Mouse (Mus musculus) gastrocnemius, adult 2 months (tissue): ENCODE results near the gene Phldb2. TPM values are rescaled to one million over a fixed set of nuclear protein-coding genes. Genes with fewer than 3 reads are reported as not detected.

Source experiments
- DNase-seq: peaks from one replicate; pipeline ENCODE4 v3.0.0; 2022
- H3K27ac ChIP-seq: fragments of 200-600 bp; 2 replicates; pipeline ENCODE4 v1.8.1; 2022; ENCODE audit warnings: mild to moderate bottlenecking
- H3K4me3 ChIP-seq: fragments of 200-600 bp; 2 replicates; pipeline ENCODE4 v1.8.1; 2022; ENCODE audit warnings: mild to moderate bottlenecking, moderate library complexity
- CTCF ChIP-seq: fragments of 200-600 bp; IDR thresholded peaks from 2 replicates; pipeline ENCODE4 v1.8.1; 2022; ENCODE audit warnings: antibody characterized with exemption, mild to moderate bottlenecking, moderate library complexity
- intact Hi-C: fragments of 180-260 bp; cut with DNase I; formaldehyde crosslinking; loops from one replicate; pipeline ENCODE4 v1.15.1; 2025
- total RNA-seq, 2 experiments: library from RNA; stranded (reverse); gene quantifications; 2 replicates each; pipeline ENCODE4 v1.2.3; 2021

Gene Phldb2
- total RNA-seq, 2 experiments from 2014 or later: 5.2 to 6.8 TPM

DNA sequence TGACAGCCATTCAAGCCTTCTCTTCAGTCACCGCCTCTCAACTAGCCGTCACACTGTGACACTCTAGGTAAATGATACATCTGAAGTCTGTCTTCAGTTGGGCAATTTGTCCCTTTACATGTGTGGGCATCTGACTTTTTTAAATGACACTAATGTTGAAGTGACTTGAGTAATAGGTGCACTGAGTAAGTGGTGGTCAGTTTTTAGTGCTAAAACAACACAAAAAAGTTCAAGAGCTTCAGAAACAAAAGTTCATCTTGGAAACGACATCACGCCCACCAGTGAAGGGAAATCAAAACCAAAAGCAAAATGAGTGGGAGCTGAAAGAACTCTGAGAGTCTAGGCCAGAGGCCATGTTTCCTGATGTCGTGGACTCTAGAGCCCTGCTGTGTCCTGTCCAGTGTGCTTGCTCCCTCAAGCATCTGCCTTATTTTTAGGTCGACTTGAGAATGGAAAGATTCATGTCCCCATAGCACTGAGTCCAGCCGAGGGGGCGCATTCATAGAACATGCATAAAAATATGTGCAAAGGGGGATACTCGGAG lies 194.6 kb downstream of the Phldb2 start:
- H3K27ac ChIP-seq: peak overlapping the region; percentile 67

DNA sequence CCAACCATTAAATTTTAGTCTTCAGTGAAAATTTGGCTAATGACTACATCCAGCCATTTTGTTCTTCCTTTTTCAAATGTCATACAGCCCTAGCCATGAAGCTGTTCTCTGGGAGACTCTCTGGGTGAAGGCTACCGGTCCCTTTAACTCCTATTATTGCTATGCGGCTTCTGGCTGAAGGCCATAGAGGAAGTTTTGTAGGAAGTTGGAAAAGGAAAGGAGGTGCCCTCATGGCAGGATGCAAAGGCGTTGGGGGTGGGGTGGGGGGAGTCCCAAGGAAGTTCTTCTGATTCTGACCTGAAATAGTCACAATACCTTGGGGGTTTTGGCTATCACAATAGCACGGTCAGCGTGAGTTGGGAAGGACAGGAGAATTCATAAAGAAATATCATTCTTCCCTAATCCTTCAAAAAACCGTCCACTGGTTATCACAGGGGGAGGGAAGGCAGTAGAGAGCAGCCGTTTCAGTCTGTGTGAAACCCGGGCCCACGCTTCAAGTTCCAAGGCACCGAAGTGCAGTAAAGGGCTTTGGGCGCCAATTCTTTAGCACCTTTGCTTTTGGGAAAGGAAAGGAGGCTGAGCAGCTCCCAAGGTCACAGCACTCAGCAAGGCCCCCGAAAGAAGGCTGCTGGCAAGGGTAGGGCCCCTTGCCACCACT lies 195.8 kb downstream of the Phldb2 start:
- Histone ChIP-seq H3K27ac (peak overlapping the region; percentile 71), H3K4me3 (peak overlapping the region; percentile 31)
- no peak for TF ChIP-seq CTCF
- DNase-seq: peak; percentile 37
- intact Hi-C loops: loop anchor here (5.0 to 10.0 kb wide), 4 partner anchors 60 to 265 kb away; no protein-coding TSS in a partner anchor

More for the DNA sequence above, 194.6 kb downstream of the Phldb2 start:
- intact Hi-C loops: loop anchor here (5.0 to 10.0 kb wide), 4 partner anchors 59 to 264 kb away; no protein-coding TSS in a partner anchor
- H3K4me3 ChIP-seq: no peak overlapping the region
- no peak for TF ChIP-seq CTCF
- DNase-seq: no peak

DNA sequence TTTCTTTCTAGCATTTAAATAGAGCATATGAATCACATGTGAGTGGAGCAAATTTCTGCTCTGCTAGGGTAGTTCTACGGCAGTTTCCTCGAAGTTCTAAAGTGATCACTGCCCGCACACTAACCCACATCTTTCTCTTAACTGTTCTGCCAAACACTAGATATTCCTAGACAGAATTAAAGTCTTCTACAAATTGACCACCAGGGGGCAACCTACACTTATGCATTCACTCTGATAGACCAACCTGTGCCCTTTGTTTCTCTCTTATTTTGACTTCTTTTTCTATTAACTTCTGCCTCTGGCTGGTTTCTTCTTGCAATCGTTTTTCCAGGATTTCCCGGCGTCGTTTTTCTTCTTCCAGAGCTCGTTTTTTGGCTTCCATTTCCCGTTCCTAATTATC lies 196.5 kb downstream of the Phldb2 start:
- H3K4me3 ChIP-seq: peak overlapping the region; percentile 4
- DNase-seq: peak; percentile 21

DNA sequence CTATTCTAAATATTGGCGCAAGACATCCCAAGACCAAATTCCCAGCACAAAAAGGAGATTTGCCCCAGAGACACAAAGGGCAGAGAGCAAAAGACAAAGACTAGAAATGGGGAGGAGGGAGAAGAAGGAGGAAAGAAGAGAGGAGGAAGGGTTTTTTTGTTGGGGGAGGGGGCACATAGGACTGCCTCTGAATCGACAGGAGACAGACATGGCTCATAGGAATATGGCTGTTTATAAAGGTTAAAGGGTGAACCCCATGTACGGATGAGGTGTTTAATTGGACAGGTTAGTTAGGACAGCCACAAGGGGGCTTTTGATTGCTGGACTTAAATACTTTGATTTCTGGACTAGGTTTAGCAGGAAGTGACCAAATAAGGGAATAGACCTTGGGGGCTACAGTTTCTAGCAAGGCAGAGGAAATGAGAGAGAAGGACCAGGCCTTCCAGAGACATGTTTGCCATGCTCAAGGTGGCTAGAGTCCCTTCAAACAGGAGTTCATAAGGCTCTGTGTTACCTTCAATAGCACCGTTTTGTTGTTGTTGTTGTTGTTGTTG lies 209.7 kb downstream of the Phldb2 start:
- H3K4me3 ChIP-seq: no peak overlapping the region
- intact Hi-C loops: no loop called here

More for the DNA sequence above, 196.5 kb downstream of the Phldb2 start:
- peak overlapping the region; percentile 71 for H3K27ac ChIP-seq
- TF ChIP-seq CTCF: peak; percentile 88
- intact Hi-C loops: loop anchor here (5.0 to 10.0 kb wide), 4 partner anchors 60 to 265 kb away; no protein-coding TSS in a partner anchor

DNA sequence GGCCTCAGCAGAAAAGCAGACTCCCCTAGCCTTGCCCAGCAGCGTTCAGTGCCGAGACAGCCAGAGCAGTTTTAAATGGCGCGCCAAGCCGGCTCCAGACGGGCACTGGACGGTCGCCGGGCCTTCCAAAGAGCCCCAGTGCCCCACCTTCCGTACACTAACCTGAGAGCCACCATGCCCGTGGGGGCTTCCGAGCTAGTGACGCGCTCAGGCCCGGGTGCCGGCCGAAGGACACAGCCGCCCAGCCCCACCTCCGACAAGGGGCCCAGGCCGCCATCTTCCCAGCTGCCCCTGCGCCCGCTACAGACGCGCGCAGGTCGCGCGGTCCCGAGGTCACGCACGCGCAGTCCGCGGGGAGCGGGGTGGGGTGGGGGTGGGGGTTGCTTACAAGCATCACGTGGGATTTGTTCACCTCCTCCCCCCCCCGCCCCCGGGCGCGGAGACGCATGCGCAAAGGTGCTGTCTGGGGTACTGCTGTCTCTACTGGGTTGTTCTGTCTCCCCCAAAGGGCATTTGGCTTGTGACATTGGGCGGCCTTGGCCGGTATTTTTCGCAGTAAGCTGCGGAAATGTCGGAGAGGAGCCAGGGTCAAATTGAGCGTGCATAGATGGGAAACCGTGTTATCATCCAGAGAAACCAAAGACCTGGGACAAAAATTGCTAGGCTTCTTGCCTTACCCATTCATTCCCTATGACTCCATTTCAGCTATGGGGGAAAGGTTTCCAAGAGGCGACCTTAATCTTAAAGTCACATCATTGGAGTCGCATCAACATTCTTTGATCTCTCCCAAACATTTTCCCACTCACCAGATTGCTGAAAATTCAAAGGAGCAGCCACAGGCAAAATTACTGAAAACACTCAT lies 210.6 kb downstream of the Phldb2 start, which contains the start of gene Abhd10:
Gene Abhd10 (minus strand): TSS at position 341 of the 862 bp plus-strand sequence.
- intact Hi-C loops: no loop called here
- H3K4me3 ChIP-seq: peak within 1 kb of the TSS; percentile 95
- no peak for TF ChIP-seq CTCF
- DNase-seq: peak; percentile 97
- peak within 1 kb of the TSS; percentile 95 for H3K27ac ChIP-seq

More for the DNA sequence above, 209.7 kb downstream of the Phldb2 start:
- TF ChIP-seq CTCF: no peak
- peak overlapping the region; percentile 95; the same call in 1 of the 2 replicates for H3K27ac ChIP-seq
- no peak for DNase-seq

DNA sequence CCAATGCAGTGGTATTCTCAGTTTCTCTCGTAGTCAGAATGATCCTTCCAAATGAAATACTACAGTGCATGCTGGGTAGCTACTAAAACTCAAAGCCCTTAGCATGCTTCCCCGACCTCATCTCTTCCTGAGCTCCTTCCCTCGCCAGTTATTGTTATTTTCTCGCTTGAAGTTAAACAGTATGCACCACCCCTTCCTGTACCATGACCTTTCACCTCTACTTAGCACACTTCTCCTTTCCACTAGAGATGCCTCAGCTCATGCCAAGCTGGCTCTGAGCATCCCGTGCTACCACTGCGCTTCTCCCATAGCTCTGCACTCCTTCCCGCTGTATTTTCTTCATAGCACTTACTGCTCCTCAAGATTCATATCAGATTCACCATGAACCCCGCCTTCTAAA lies 215.5 kb downstream of the Phldb2 start:
- H3K27ac ChIP-seq: no peak overlapping the region
- intact Hi-C loops: no loop called here
- DNase-seq: no peak
- no peak overlapping the region for H3K4me3 ChIP-seq
- TF ChIP-seq CTCF: no peak

DNA sequence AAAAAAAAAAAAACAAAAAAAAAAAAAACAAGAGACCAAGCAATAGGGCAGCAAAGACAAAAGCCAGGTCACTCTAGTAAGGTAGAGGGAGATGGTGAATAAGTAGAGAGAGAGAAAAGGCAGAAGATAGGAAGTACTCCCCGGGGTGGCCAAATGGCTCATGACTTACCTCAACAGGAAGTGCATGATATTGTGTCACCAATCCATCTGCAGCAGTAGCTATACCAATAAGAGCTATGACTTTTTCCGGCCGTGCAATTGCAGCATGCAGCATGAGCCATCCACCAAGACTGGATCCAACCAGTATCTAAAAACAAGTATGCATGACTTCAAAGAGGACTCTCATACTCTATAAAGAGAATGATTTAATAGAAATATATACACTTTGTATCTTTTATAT lies 216.7 kb downstream of the Phldb2 start:
- no peak overlapping the region for H3K27ac ChIP-seq
- no peak for TF ChIP-seq CTCF
- DNase-seq: no peak
- intact Hi-C loops: no loop called here
- no peak overlapping the region for H3K4me3 ChIP-seq

DNA sequence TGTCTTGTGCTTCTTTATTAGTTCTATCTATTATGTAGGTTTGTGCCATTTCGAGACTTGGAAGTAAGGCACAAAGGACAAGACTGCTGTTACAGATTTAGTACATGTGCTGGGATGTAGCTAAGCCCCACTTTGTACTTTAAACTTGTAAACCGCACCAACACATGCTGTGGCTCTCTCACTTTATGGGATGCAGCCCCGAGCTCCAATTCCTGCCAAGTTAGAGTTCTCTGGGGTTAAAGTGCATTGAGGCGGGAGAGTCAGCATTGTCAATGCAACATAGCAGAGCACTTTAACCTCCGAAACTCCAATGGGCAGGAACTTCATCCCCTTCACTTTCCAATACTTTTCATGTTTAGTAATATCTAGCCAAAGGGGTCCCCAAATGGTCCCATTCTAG lies 224.2 kb downstream of the Phldb2 start:
- no peak for TF ChIP-seq CTCF
- no peak for DNase-seq
- intact Hi-C loops: no loop called here

DNA sequence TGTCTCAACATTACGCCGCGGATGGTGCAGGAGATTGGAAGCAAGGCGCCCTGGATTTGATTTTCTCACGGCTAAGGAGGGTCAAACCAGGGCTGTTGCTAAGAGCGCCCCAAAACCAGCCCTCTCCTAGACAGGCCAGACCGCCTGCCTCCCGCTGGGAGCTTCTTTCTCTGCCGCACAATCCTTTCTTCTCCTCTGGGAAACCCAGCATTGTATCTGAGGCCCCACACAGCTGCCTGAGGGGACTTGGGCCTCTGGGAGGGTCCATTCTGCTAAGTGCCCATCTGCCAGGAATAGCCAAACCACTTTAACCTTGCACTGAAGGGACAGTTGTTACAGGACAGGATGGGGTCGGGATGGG lies 228.7 kb downstream of the Phldb2 start:
- TF ChIP-seq CTCF: no peak
- intact Hi-C loops: no loop called here
- DNase-seq: no peak
- Histone ChIP-seq H3K27ac (no peak overlapping the region), H3K4me3 (peak overlapping the region; percentile 65)

More for the DNA sequence above, 224.2 kb downstream of the Phldb2 start:
- Histone ChIP-seq H3K27ac (no peak overlapping the region; the same call in 1 of the 2 replicates), H3K4me3 (no peak overlapping the region)

DNA sequence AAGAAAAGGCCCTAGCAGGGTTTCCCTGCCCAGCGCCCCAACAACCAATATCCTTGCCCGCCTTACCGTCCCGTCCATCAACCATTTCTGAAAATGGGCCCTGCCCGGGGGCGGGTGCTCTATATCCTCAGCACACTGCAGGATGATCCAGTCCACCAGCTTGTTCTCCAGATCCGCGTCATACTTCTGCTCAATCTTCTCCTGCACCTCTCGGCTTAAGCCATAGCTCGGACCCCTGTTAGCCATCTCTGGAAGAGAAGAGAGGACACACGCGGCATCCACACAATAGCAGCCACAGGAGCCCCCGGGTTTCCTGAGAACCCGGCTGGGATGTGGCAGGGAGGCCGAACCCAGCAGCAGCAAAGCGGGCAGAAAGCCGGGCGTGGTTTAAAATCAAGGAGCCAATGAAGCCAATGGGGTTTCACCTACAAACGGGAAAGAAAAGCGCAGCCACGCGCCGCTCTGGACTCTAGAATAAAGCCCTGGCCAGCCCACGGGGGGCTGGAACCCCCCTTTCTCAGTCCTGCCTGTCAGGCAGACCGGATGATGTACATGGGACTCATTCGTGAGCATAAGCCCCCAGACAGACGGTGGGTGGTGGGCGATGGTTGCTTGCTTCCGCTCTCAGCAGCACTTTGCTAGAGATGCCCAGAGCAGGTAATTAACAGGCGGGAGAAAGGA lies 229.2 kb downstream of the Phldb2 start, which contains the start of gene Tagln3:
Gene Tagln3 (minus strand): TSS at position 548 of the 681 bp plus-strand sequence.
- Histone ChIP-seq H3K4me3 (peak within 1 kb of the TSS; percentile 65), H3K27ac (no peak within 1 kb of the TSS)
- no peak for TF ChIP-seq CTCF
- intact Hi-C loops: no loop called here
- peak; percentile 27 for DNase-seq

DNA sequence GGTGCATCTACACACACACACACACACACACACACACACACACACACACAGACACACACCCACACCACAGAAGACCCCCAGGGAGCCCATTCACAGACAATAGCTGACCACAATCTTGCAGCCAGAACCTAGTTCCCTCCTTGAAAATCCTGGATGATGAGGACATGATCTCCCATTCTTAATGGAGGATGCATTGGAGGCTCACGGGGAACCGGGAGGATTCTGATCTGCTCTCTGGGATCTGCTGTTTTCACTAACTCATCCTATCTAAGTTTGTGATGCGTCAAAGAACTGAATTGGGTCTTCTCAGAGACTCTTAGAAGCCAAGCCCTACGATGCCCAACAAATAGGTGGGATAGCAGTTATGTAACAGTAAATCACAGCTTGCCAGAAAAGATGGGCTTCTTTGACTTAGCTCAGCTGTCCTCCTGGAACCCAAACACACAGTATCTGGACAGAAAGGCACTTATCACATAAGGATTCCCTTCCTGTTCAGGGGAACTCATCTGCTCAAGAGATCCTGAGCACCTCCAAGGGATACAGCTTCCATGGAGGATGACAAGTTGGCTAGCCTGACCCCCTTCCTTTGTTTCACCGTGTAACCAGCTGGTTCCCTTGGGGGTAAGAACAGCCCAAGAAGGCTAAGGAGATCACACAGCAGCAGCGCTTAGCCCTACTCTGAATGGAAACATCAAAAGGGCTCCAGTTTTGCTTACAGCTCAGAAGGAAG lies 230.1 kb downstream of the Phldb2 start:
- DNase-seq: no peak
- intact Hi-C loops: no loop called here
- H3K4me3 ChIP-seq: no peak overlapping the region; the same call in 1 of the 2 replicates
- TF ChIP-seq CTCF: no peak
- H3K27ac ChIP-seq: no peak overlapping the region
